Mouse (Mus musculus): ENCODE results near the gene Ift80. TPM values are rescaled to one million over a fixed set of nuclear protein-coding genes. Genes with fewer than 3 reads are reported as not detected.

Ift80 gene
- total and polyA plus RNA-seq, 2 experiments from 2014 or later = 3.7 to 9.0 TPM

GRCm38 (mm10) chr3:69005338-69006245 is 1.2 kb upstream of the Ift80 start:
- 0 out of 2 replicates have a peak, but pooled peaks cover 3% of the 10 kb centered on the region for H3K4me1 ChIP-seq (ENCODE audit: insufficient read depth, low read length)
- peak; percentile 24 for TF ChIP-seq CTCF (IDR thresholded peaks at IDR 0.05)
- H3K4me3 ChIP-seq (ENCODE audit: low read depth, low read length) = peak overlapping the region; percentile 97
- H3K27me3 ChIP-seq (ENCODE audit: insufficient read depth, low read length) = no peaks in the 10 kb centered on the region
- peak; percentile 56 for ATAC-seq (ENCODE audit: low FRiP score)
- peak overlapping the region; percentile 57 for H3K9ac ChIP-seq (replicated peaks; ENCODE audit: low read length, poor library complexity, severe bottlenecking)
- peak overlapping the region; percentile 63; the same call in 1 of the 2 replicates for H3K27ac ChIP-seq (ENCODE audit: low read depth, low read length)
- peak; percentile 47 for DNase-seq (ENCODE audit: low spot score)
- no peaks in the 10 kb centered on the region for H3K36me3 ChIP-seq (ENCODE audit: insufficient read depth, low read length)
- under 1% methylated on average over 71 of the region's 72 CpGs for WGBS
- no peaks in the 10 kb centered on the region for H3K9me3 ChIP-seq (ENCODE audit: low read length)
- peak overlapping the region; percentile 100 for H3K4me2 ChIP-seq (ENCODE audit: low read depth, low read length, poor library complexity, severe bottlenecking)

GRCm38 (mm10) chr3:69004055-69004436 is 324 bp downstream of the Ift80 start:
- Histone ChIP-seq H3K36me3 (ENCODE audit: insufficient read depth, low read length) (no peaks in the 10 kb centered on the region), H3K27ac (ENCODE audit: low read depth, low read length) (peak overlapping the region; percentile 44; the same call in 1 of the 2 replicates), H3K9ac (replicated peaks; ENCODE audit: low read length, poor library complexity, severe bottlenecking) (peak overlapping the region; percentile 56), H3K9me3 (ENCODE audit: low read length) (no peaks in the 10 kb centered on the region), H3K4me2 (ENCODE audit: low read depth, low read length, poor library complexity, severe bottlenecking) (peak overlapping the region; percentile 58), H3K4me3 (ENCODE audit: low read depth, low read length) (peak overlapping the region; percentile 97), H3K27me3 (ENCODE audit: insufficient read depth, low read length) (no peaks in the 10 kb centered on the region), H3K4me1 (ENCODE audit: insufficient read depth, low read length) (0 out of 2 replicates have a peak, but pooled peaks cover 3% of the 10 kb centered on the region)
- ATAC-seq (ENCODE audit: low FRiP score) (no peak), DNase-seq (ENCODE audit: low spot score) (peak; percentile 11)
- WGBS = under 1% methylated on average over 7 of the region's 7 CpGs
- TF ChIP-seq CTCF (IDR thresholded peaks at IDR 0.05) = no peak; the same call in none of the 2 replicates

- 0 out of 2 replicates have a peak, but pooled peaks cover 3% of the 10 kb centered on the region for H3K4me1 ChIP-seq (ENCODE audit: insufficient read depth, low read length)
- DNase-seq (ENCODE audit: low spot score) = no peak
- H3K4me2 ChIP-seq (ENCODE audit: low read depth, low read length, poor library complexity, severe bottlenecking) = no peak overlapping the region
- ATAC-seq (ENCODE audit: low FRiP score) = no peak
- H3K9ac ChIP-seq (replicated peaks; ENCODE audit: low read length, poor library complexity, severe bottlenecking) = no peak overlapping the region
- H3K9me3 ChIP-seq (ENCODE audit: low read length) = no peaks in the 10 kb centered on the region
- TF ChIP-seq CTCF (IDR thresholded peaks at IDR 0.05) = peak; percentile 41
- H3K4me3 ChIP-seq (ENCODE audit: low read depth, low read length) = no peak overlapping the region
- H3K36me3 ChIP-seq (ENCODE audit: insufficient read depth, low read length) = no peaks in the 10 kb centered on the region
- WGBS = 93% methylated on average over 4 of the region's 4 CpGs
- H3K27ac ChIP-seq (ENCODE audit: low read depth, low read length) = no peak overlapping the region
- H3K27me3 ChIP-seq (ENCODE audit: insufficient read depth, low read length) = no peaks in the 10 kb centered on the region
Measured at GRCm38 (mm10) chr3:69002781-69003180, 1.6 kb downstream of the Ift80 start.

- DNase-seq (ENCODE audit: low spot score) (no peak), ATAC-seq (ENCODE audit: low FRiP score) (no peak)
- Histone ChIP-seq H3K27me3 (ENCODE audit: insufficient read depth, low read length) (no peaks in the 10 kb centered on the region), H3K4me3 (ENCODE audit: low read depth, low read length) (no peak overlapping the region), H3K36me3 (ENCODE audit: insufficient read depth, low read length) (0 out of 2 replicates have a peak, but pooled peaks cover 3% of the 10 kb centered on the region), H3K27ac (ENCODE audit: low read depth, low read length) (no peak overlapping the region), H3K9ac (replicated peaks; ENCODE audit: low read length, poor library complexity, severe bottlenecking) (no peak overlapping the region), H3K9me3 (ENCODE audit: low read length) (no peaks in the 10 kb centered on the region), H3K4me2 (ENCODE audit: low read depth, low read length, poor library complexity, severe bottlenecking) (no peak overlapping the region), H3K4me1 (ENCODE audit: insufficient read depth, low read length) (no peaks in the 10 kb centered on the region)
- no peak for TF ChIP-seq CTCF (IDR thresholded peaks at IDR 0.05)
- WGBS = 91% methylated on average over 2 of the region's 2 CpGs
Measured at GRCm38 (mm10) chr3:68986550-68986949, 17.8 kb downstream of the Ift80 start.

- Histone ChIP-seq H3K4me3 (ENCODE audit: low read depth, low read length) (no peak overlapping the region), H3K27me3 (ENCODE audit: insufficient read depth, low read length) (no peaks in the 10 kb centered on the region), H3K27ac (ENCODE audit: low read depth, low read length) (no peak overlapping the region), H3K4me1 (ENCODE audit: insufficient read depth, low read length) (no peaks in the 10 kb centered on the region), H3K9ac (replicated peaks; ENCODE audit: low read length, poor library complexity, severe bottlenecking) (no peak overlapping the region), H3K9me3 (ENCODE audit: low read length) (no peaks in the 10 kb centered on the region), H3K36me3 (ENCODE audit: insufficient read depth, low read length) (0 out of 2 replicates have a peak, but pooled peaks cover 3% of the 10 kb centered on the region), H3K4me2 (ENCODE audit: low read depth, low read length, poor library complexity, severe bottlenecking) (no peak overlapping the region)
- ATAC-seq (ENCODE audit: low FRiP score) = no peak
- no peak for TF ChIP-seq CTCF (IDR thresholded peaks at IDR 0.05)
- DNase-seq (ENCODE audit: low spot score) = no peak
- WGBS = 83% methylated on average over 9 of the region's 9 CpGs
Measured at GRCm38 (mm10) chr3:68980898-68981297, 23.5 kb downstream of the Ift80 start.

- Histone ChIP-seq H3K9me3 (ENCODE audit: low read length) (no peaks in the 10 kb centered on the region), H3K27ac (ENCODE audit: low read depth, low read length) (no peak overlapping the region), H3K27me3 (ENCODE audit: insufficient read depth, low read length) (no peaks in the 10 kb centered on the region), H3K4me2 (ENCODE audit: low read depth, low read length, poor library complexity, severe bottlenecking) (no peak overlapping the region), H3K9ac (replicated peaks; ENCODE audit: low read length, poor library complexity, severe bottlenecking) (no peak overlapping the region), H3K4me3 (ENCODE audit: low read depth, low read length) (no peak overlapping the region), H3K36me3 (ENCODE audit: insufficient read depth, low read length) (no peaks in the 10 kb centered on the region), H3K4me1 (ENCODE audit: insufficient read depth, low read length) (no peaks in the 10 kb centered on the region)
- DNase-seq (ENCODE audit: low spot score) (no peak), ATAC-seq (ENCODE audit: low FRiP score) (no peak)
- 96% methylated on average over 10 of the region's 10 CpGs for WGBS
- TF ChIP-seq CTCF (IDR thresholded peaks at IDR 0.05) = no peak
Measured at GRCm38 (mm10) chr3:68979187-68979586, 25.2 kb downstream of the Ift80 start.
